Mouse (Mus musculus): Measurements from ENCODE around the gene Rrp8. TPM values are rescaled to one million over a fixed set of nuclear protein-coding genes. Genes with fewer than 3 reads are reported as not detected.
"Not testable (repeated sequence)": the region's sequence is repeated elsewhere in the genome, so short reads cannot be mapped to it uniquely, and the experiment has no call there.

Rrp8 gene
- polyA plus RNA-seq, 1 experiment from 2014 or later = 11.5 TPM

DNA sequence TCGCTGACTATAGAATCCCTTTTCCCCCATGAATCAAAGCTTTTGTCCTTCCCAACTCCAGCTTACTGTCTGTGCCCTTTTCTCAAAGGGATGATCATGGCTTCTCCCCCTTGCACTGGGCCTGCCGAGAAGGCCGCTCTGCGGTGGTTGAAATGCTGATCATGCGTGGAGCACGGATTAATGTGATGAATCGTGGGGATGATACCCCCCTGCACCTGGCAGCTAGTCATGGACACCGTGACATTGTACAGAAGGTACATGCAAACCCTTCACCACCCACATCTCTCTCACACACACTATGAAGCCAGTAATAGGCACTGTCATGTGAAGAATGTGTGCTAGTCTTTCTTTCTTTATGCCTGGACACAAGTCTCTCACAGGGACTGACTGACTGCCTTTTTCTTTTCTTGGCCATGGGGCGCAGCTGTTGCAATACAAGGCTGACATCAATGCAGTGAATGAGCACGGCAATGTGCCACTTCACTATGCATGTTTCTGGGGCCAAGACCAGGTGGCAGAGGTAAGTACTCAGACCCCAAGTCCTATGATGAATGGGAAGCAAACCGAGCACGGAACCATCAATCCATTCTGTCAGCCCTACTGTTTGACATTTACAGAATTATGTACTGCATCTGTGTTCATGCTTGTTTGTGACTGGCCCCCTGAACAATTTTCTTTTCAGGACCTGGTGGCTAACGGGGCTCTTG, 3.1 kb upstream of the Rrp8 start:
- Histone ChIP-seq H3K4me2 (ENCODE audit: low read depth, low read length) (no peak overlapping the region), H3K4me3 (ENCODE audit: low read depth, low read length) (no peak overlapping the region), H3K9me3 (replicated peaks; ENCODE audit: control insufficient read depth, low read length) (no peaks in the 10 kb centered on the region), H3K27me3 (ENCODE audit: control insufficient read depth, insufficient read depth, low read depth, low read length) (no peaks in the 10 kb centered on the region), H3K9ac (ENCODE audit: low read depth, low read length) (no peak overlapping the region), H3K27ac (ENCODE audit: low read length) (no peak overlapping the region), H3K36me3 (ENCODE audit: control insufficient read depth, insufficient read depth) (peaks cover 23% of the 10 kb centered on the region), H3K4me1 (ENCODE audit: control insufficient read depth, low read depth, low read length) (peaks cover 39% of the 10 kb centered on the region)
- WGBS (ENCODE audit: insufficient replicate concordance) = 81% methylated on average over 13 of the region's 13 CpGs
- ATAC-seq (ENCODE audit: low read depth) = no peak

DNA sequence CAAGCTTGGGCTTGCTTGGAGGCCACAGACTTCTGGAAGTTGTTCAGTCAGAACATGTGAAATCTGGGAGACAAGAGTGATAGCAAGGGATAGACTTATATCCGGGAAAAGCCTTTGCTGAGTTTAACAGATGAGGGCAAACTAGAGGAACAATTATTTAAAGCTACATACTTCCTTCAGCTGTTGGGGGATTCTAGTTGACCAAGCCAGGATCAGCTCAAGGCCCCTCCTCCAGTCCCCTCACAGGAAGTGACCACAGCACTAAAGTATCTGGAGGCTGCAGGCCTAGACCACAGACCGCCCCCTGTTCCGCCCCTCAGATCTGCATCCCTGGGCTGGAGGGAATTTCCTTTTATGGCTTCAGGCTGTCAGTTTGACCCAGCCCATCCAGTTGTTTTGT, 1.8 kb upstream of the Rrp8 start:
- H3K36me3 ChIP-seq (ENCODE audit: control insufficient read depth, insufficient read depth) = peaks cover 28% of the 10 kb centered on the region
- no peak for ATAC-seq (ENCODE audit: low read depth)
- no peaks in the 10 kb centered on the region for H3K9me3 ChIP-seq (replicated peaks; ENCODE audit: control insufficient read depth, low read length)
- peaks cover 36% of the 10 kb centered on the region for H3K4me1 ChIP-seq (ENCODE audit: control insufficient read depth, low read depth, low read length)
- 34% methylated on average over 3 of the region's 3 CpGs for WGBS (ENCODE audit: insufficient replicate concordance)
- H3K27ac ChIP-seq (ENCODE audit: low read length) = peak overlapping the region; percentile 39
- H3K9ac ChIP-seq (ENCODE audit: low read depth, low read length) = no peak overlapping the region; the same call in 1 of the 2 replicates
- peak overlapping the region; percentile 86; the same call in 1 of the 2 replicates for H3K4me2 ChIP-seq (ENCODE audit: low read depth, low read length)
- H3K4me3 ChIP-seq (ENCODE audit: low read depth, low read length) = no peak overlapping the region
- H3K27me3 ChIP-seq (ENCODE audit: control insufficient read depth, insufficient read depth, low read depth, low read length) = no peaks in the 10 kb centered on the region

DNA sequence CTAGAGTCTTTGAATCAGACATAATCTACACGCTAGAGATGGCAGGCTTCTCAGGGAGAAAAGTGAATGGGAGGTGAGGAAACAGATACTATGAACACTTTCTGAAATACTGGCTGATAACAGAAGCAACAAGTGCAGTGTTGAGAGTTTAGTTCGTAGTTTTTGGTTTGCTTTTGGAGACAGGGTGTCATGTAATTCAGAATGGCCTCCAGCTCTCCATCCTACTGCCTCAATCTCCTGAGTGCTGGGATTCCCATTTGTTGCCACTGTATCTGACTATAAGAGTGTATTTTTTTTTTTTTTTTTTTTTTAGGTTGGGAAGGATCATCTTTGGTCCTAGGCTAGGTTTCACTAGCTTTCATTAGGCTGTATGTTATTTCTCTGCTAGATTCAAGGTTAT, 1.1 kb upstream of the Rrp8 start:
- ATAC-seq (ENCODE audit: low read depth) = no peak

DNA sequence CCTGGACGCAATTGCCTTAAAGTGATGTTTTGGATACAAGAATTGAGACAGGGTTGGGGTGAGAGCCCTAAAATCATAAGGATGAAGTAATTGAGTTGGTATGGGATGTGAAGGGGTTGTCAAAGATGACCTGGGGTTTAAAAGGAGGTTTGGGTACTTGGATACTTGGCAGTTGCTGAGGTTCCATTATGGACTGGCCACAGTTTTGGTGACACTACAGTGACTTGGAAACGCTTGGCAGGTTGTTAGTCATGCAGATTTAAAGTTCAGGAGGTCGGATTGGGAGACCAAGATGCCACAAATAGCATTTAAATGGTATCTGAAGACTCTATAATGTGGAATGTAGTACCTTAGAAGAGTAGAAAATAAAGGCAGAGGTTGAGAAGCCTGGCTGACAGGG, 463 bp upstream of the Rrp8 start:
- 20% methylated on average over 3 of the region's 3 CpGs for WGBS (ENCODE audit: insufficient replicate concordance)

More for the DNA sequence above, 1.1 kb upstream of the Rrp8 start:
- Histone ChIP-seq H3K9ac (ENCODE audit: low read depth, low read length) (peak overlapping the region; percentile 17; the same call in 1 of the 2 replicates), H3K27me3 (ENCODE audit: control insufficient read depth, insufficient read depth, low read depth, low read length) (no peaks in the 10 kb centered on the region), H3K36me3 (ENCODE audit: control insufficient read depth, insufficient read depth) (peaks cover 35% of the 10 kb centered on the region), H3K27ac (ENCODE audit: low read length) (peak overlapping the region; percentile 39), H3K9me3 (replicated peaks; ENCODE audit: control insufficient read depth, low read length) (no peaks in the 10 kb centered on the region), H3K4me3 (ENCODE audit: low read depth, low read length) (peak overlapping the region; percentile 17), H3K4me2 (ENCODE audit: low read depth, low read length) (peak overlapping the region; percentile 86), H3K4me1 (ENCODE audit: control insufficient read depth, low read depth, low read length) (peaks cover 33% of the 10 kb centered on the region)
- 23% methylated on average over 2 of the region's 2 CpGs for WGBS (ENCODE audit: insufficient replicate concordance)

DNA sequence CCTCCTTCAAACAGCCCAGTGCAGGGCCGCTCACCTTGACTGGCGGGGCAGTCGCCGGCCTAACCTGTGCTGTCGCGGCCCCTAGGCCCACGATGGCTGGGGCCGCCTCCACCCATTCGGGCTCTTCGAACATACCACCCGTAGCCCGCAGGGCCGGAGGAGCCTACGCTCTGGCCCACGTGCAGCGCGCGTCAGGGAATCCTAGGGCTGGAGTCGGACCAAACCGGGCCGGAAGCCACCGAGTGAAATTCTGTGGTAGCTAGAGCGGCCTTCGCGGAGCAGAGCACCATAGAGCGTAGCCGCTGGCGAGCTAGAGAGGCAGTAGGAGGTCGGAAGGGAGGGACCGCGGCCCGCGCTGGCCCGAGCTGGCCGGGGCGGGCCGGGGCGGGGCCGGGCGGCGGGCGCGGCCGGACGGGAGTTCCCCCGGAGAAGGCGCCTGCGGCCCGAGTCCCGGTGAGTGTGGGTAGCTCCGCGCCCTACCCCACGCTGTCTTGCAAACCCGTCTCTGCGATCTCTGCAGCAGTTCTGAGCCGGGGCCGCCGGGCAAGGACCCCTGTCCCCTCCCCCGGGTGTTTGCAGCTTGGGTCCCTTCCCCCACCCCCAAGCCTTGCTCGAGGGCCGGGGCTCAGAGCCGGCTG, 802 bp downstream of the Rrp8 start, which contains the start of gene Ilk:
Gene Ilk (plus strand): TSS at position 329 of the 638 bp plus-strand sequence.
- Histone ChIP-seq H3K4me3 (ENCODE audit: low read depth, low read length) (peak within 1 kb of the TSS; percentile 89), H3K9me3 (replicated peaks; ENCODE audit: control insufficient read depth, low read length) (no peaks in the 10 kb centered on the region), H3K36me3 (ENCODE audit: control insufficient read depth, insufficient read depth) (peaks cover 30% of the 10 kb centered on the region), H3K27ac (ENCODE audit: low read length) (peak within 1 kb of the TSS; percentile 89), H3K27me3 (ENCODE audit: control insufficient read depth, insufficient read depth, low read depth, low read length) (no peaks in the 10 kb centered on the region), H3K4me2 (ENCODE audit: low read depth, low read length) (peak within 1 kb of the TSS; percentile 86), H3K9ac (ENCODE audit: low read depth, low read length) (peak within 1 kb of the TSS; percentile 94), H3K4me1 (ENCODE audit: control insufficient read depth, low read depth, low read length) (peaks cover 27% of the 10 kb centered on the region)
- ATAC-seq (ENCODE audit: low read depth) = peak; percentile 98
- under 1% methylated on average over 56 of the region's 62 CpGs for WGBS (ENCODE audit: insufficient replicate concordance)

More for the DNA sequence above, 463 bp upstream of the Rrp8 start:
- Histone ChIP-seq H3K27ac (ENCODE audit: low read length) (peak overlapping the region; percentile 89), H3K27me3 (ENCODE audit: control insufficient read depth, insufficient read depth, low read depth, low read length) (no peaks in the 10 kb centered on the region), H3K4me1 (ENCODE audit: control insufficient read depth, low read depth, low read length) (peaks cover 27% of the 10 kb centered on the region), H3K4me3 (ENCODE audit: low read depth, low read length) (peak overlapping the region; percentile 89), H3K4me2 (ENCODE audit: low read depth, low read length) (peak overlapping the region; percentile 86), H3K9me3 (replicated peaks; ENCODE audit: control insufficient read depth, low read length) (no peaks in the 10 kb centered on the region), H3K36me3 (ENCODE audit: control insufficient read depth, insufficient read depth) (peaks cover 40% of the 10 kb centered on the region), H3K9ac (ENCODE audit: low read depth, low read length) (peak overlapping the region; percentile 94)
- no peak for ATAC-seq (ENCODE audit: low read depth)

DNA sequence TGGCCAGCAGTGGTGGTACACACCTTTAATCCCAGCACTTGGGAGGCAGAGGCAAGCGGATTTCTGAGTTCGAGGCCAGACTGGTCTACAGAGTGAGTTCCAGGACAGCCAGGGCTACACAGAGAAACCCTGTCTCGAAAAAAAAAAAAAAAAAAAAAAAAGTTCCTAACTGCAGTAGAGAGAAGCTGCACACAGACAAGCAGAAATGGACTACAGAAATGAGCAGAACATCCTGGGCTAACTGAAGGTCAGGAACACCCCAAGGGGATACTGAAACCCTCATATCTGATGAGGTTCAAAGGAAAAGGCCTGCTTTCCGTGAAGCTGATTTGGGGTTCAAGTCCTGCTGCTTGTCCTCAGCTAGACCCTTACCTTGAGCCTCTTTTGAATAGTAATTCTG, 1.7 kb downstream of the Rrp8 start:
- H3K27me3 ChIP-seq (ENCODE audit: control insufficient read depth, insufficient read depth, low read depth, low read length); H3K9me3 ChIP-seq (replicated peaks; ENCODE audit: control insufficient read depth, low read length); ATAC-seq (ENCODE audit: low read depth): not testable (repeated sequence)
- H3K4me3 ChIP-seq (ENCODE audit: low read depth, low read length) = peak overlapping the region; percentile 89
- H3K4me2 ChIP-seq (ENCODE audit: low read depth, low read length) = peak overlapping the region; percentile 86
- peaks cover 27% of the 10 kb centered on the region for H3K4me1 ChIP-seq (ENCODE audit: control insufficient read depth, low read depth, low read length)
- H3K27ac ChIP-seq (ENCODE audit: low read length) = peak overlapping the region; percentile 73; the same call in 1 of the 2 replicates
- peaks cover 21% of the 10 kb centered on the region for H3K36me3 ChIP-seq (ENCODE audit: control insufficient read depth, insufficient read depth)
- peak overlapping the region; percentile 94 for H3K9ac ChIP-seq (ENCODE audit: low read depth, low read length)
- 29% methylated on average over 4 of the region's 4 CpGs for WGBS (ENCODE audit: insufficient replicate concordance)

DNA sequence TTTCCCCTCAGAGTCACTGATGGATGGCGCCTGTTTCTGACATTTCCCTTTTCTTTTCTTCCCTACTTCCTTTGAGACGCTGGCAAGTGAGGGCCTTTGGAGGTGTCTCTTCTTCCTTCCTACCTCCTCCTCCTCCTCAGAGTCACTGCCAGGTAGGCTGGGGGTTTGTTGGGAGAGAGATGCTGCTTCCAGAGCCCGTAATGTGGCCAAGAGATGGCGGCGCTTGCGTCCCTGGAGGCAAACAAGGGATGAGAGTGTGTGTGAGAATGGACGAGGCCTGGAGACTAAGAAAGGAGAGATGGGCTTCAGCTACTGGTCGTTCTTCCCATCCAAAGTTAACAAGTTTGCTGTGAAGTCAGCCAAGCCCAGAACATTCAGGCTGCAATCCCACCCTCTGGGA, 2.4 kb downstream of the Rrp8 start:
- Histone ChIP-seq H3K4me2 (ENCODE audit: low read depth, low read length) (no peak overlapping the region), H3K36me3 (ENCODE audit: control insufficient read depth, insufficient read depth) (peaks cover 18% of the 10 kb centered on the region), H3K27me3 (ENCODE audit: control insufficient read depth, insufficient read depth, low read depth, low read length) (no peaks in the 10 kb centered on the region), H3K9me3 (replicated peaks; ENCODE audit: control insufficient read depth, low read length) (no peaks in the 10 kb centered on the region), H3K4me1 (ENCODE audit: control insufficient read depth, low read depth, low read length) (peaks cover 27% of the 10 kb centered on the region), H3K9ac (ENCODE audit: low read depth, low read length) (no peak overlapping the region), H3K27ac (ENCODE audit: low read length) (no peak overlapping the region), H3K4me3 (ENCODE audit: low read depth, low read length) (no peak overlapping the region)
- ATAC-seq (ENCODE audit: low read depth) = no peak
- WGBS (ENCODE audit: insufficient replicate concordance) = 73% methylated on average over 8 of the region's 8 CpGs

DNA sequence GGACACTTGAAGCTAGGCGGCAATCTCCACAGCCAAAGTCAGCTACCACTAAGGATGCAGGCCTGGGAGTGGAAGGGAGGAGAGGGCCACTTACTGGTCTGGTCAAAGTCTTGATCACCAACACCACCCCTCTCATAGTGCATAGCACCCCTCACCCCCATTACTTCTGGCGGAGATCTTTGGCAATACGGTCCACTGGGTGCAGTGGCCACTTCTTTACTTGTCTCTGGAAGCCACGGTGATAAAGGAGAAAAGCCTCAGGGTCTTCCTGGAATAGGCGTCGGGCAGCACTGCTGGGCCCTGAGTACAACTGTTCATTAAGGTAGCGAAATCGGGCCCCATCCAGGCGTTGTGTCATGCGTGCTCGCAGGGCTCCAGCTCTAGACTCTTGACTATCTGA, 3.3 kb downstream of the Rrp8 start:
- no peaks in the 10 kb centered on the region for H3K9me3 ChIP-seq (replicated peaks; ENCODE audit: control insufficient read depth, low read length)
- no peak overlapping the region for H3K27ac ChIP-seq (ENCODE audit: low read length)
- H3K4me3 ChIP-seq (ENCODE audit: low read depth, low read length) = no peak overlapping the region
- H3K4me1 ChIP-seq (ENCODE audit: control insufficient read depth, low read depth, low read length) = peaks cover 20% of the 10 kb centered on the region
- peaks cover 22% of the 10 kb centered on the region for H3K36me3 ChIP-seq (ENCODE audit: control insufficient read depth, insufficient read depth)
- no peak overlapping the region for H3K9ac ChIP-seq (ENCODE audit: low read depth, low read length)
- 84% methylated on average over 11 of the region's 11 CpGs for WGBS (ENCODE audit: insufficient replicate concordance)
- no peaks in the 10 kb centered on the region for H3K27me3 ChIP-seq (ENCODE audit: control insufficient read depth, insufficient read depth, low read depth, low read length)
- H3K4me2 ChIP-seq (ENCODE audit: low read depth, low read length) = no peak overlapping the region
- ATAC-seq (ENCODE audit: low read depth) = no peak
